Mouse (Mus musculus) heart, adult 2 months (tissue): ENCODE data around the gene Spry2.

Source experiments
- CTCF ChIP-seq: fragments of 200-600 bp; IDR thresholded peaks from 2 replicates; pipeline ENCODE4 v1.8.1; 2022; ENCODE audit warnings: antibody characterized with exemption, mild to moderate bottlenecking, moderate library complexity
- EP300 ChIP-seq: fragments of 200-500 bp; IDR thresholded peaks from 2 replicates; pipeline ENCODE4 v1.6.1; 2011; ENCODE audit warnings: low read depth, low read length, control low read depth; ENCODE audit not compliant: insufficient read depth
- POLR2A ChIP-seq: fragments of 200-500 bp; IDR thresholded peaks from 2 replicates; pipeline ENCODE4 v1.6.1; 2011; ENCODE audit warnings: mild to moderate bottlenecking, low read depth, low read length, control low read depth; ENCODE audit not compliant: insufficient read depth

DNA sequence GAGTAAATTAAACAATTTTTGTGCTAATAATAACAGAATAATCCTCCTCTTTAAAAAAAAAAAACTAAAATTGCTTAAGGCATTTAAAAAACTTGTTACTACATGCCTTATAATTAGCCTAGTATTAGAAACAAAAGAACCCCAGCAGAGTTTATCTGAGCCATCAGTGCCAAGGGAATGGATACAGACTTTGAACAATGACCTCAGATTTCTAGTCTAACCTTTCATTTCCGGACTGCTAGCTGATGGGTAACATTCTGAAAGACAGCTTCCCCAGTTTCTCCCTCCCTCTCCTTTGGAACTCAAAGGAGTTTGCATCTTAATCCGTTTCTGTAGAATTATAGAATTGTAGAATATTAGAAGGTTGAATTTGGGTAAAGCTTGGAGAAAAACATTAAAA, 36.7 kb downstream of the Spry2 start:
- TF ChIP-seq POLR2A (no peak), CTCF (no peak), EP300 (no peak)
